Mouse (Mus musculus): ENCODE results near the gene Igfals.
A peak's percentile ranks its signal among the peaks of the same experiment; 100 is the strongest.

Igfals gene

DNA sequence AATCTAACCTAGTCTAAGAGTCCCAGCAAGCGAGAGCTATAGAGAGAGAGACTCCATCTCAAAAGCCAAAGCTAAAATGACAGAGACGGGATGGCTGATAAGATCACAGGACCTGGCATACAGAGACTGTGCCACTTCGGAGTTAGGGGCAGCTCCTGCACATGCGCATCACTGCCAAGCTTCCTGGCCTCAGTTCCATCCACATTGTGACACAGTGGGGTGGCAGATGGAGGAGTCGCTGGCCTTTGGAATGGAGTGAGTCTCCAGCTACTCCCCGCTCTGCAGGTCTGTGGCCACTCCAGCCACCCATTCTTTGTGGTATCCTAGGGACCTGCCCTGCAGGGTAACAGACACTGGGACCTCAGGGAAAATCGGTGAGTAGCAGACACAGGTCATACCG lies at the start of gene Igfals:
Gene Igfals, plus strand, starts transcription at position 222 of the 400 bp plus-strand sequence.
- DNase-seq (ENCODE audit: low read depth, low spot score), result no peak

DNA sequence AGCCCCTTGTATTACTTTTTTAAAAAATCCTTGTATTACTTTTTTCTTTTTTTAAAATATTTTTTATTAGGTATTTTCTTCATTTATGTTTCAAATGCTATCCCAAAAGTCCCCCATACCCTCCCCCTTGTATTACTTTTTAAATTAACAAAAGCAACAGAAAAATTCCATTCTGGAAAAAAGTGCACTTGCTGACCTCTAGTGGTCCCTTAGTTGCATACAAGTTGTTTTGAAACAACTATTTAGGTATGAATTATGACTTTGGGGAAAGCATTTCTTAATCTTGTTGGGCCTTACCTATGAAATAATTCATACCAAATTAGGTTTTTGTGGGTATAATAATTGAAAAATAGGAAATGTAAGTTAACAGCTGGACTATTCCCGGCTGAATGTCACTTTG lies 48.3 kb upstream of the Igfals start:
- peak; percentile 28 for DNase-seq (ENCODE audit: low read depth, low spot score)

DNA sequence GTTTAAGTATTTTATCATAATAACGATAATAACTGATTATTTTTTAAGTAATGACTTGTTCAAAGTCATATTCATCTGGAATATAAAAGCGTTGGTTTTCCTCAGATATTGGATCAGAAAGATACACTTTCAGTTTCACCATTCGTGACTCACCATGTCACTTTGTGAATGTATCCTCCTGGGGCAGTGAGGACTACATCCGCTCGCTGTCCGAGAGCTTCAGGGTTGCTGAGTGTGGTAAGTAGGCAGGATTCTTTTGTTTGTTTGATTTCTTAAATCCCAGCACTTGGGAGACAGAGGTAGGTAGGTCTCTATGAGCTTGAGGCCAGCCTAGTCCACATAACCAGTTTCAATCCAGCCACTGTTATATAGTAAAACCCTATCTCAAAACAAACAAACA lies 47.6 kb upstream of the Igfals start:
- no peak for DNase-seq (ENCODE audit: low read depth, low spot score)

DNA sequence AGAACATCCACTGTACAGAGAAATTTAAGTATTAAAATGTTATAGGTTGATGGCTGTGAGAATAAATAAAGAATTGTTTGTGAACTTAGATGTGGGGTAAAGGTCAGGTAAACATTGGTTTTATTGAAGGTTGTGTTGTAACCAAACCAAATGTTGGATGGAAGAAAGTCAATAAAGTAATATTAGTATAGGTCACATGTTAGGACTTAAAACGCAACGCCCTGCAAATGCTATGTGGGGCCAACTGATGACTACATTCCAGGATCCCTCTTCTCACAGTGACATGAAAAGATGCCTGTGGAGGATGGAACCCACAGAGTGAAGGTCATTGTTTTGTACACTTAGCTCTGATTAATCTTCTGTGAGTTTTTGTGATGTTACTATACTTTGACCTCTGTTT lies 46.3 kb upstream of the Igfals start:
- DNase-seq (ENCODE audit: low read depth, low spot score), result no peak

DNA sequence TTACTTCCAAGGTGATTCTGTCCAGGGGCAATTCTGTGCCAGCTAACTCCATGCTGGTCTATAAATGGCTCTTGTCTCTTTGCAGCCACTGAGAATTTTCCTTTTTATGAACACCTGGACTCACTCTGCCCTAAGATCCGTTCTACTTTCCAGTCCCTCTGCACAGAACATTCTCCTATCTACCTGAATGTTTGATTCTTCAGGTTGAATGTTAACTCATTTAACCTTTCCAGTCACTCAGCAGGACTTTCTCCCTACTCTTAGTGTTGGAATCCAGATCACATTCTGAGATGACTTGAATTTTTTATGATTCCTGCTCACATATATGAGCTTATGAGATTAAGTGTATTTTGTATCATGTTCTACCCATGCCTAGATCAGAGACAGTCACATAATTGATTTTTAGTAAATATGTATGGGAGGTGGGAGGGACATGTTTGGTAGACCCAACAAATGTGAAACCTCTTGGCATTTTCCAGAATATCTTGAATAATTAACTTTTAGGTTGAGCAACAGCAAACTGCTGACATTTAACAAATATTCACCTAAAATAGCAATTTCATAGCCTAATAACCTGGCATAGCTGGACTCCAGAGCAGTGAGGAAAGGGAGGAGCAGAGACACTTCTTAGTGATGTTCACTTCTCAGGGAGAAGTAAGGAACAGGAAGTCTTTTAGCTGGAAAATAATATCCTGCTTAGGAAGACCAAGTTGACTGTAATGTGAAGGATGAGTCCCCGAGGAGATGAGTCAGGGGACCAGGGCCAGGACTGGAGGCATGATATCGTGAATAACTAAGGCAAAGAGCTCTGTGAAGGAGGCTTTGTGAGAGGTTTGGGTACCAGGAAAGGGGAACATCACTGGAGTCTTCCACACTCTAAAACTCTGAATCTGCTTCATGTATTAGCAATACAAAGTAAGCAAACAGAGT lies 44.2 kb upstream of the Igfals start:
- no peak for DNase-seq (ENCODE audit: low read depth, low spot score)

DNA sequence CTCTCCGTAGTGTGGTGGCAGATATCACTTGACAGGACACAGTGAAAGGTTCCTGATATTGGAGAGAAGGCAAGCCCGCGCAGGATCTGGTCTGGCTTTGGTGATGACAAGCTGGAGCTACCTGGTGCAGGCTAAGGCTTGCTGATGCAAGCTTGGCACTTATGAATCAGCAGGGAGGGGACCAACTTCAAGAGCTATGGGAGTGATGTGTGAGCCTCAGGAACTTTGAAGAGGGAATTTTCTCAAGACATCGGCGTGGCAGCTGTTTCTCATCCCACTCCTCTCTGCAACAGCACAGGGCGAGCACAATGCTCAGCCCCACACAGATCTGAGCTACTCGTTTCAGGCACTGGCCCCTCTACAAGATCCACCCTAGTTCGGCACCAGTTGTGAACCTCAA lies 26.0 kb upstream of the Igfals start, which contains the start of gene Hagh:
Gene Hagh, plus strand, starts transcription at position 302 of the 400 bp plus-strand sequence.
- no peak for DNase-seq (ENCODE audit: low read depth, low spot score)

DNA sequence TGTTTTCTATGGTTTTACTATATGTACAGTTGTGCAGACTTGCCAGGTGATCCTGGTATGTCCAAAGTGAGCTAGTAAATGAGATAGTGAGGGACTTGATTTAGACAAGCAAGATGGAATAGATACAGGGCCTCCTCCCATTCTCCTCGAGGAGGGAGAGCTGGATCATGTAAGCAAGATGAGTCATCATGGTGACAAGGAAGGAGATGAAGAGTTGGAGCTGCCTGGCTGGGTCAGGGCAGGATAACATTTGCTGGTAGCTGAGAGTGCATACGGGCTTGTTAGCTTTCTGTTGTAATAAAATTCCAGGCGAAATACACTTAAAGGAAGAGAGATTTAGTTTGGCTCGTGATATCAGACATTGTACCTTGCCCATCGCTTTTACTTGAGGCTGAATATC lies 25.5 kb upstream of the Igfals start:
- DNase-seq (ENCODE audit: low read depth, low spot score), result no peak

DNA sequence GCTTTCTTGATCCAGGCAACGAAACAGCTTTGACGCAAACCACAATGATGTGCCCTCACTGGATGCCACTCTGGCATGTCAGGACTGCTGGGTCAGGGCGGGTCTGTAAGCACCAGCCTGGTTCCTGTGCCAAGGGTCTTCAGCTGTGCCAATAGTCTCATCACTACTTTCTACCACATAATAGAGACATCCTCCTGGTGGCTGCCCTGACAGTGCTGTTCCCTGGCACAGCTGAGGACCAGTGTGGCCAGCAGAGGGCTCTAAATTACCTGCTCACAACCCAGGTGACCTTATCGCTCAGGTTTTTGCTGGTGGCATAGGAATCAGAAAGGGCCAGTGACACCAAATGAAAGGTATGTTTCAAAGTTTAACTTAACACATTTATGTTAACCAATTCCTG lies 24.7 kb upstream of the Igfals start:
- DNase-seq (ENCODE audit: low read depth, low spot score), result peak; percentile 71

DNA sequence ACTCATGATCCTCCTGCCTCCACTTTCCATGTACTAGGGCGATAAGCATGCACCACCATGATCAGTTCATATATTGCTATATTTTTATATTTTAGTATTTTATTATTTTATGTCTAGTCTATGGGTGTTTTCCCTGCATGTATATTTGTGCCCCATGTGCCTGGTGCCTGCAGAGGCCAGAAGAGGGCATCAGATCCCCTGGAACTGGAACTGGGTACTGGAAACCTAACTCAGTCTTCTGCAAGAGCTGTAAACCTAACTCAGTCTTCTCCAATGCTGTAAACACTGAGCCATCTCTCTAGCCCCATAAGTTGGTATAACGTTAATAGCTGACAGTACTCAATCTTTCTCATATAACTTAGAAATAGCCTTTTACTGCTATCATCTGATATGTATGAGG lies 23.2 kb upstream of the Igfals start:
- DNase-seq (ENCODE audit: low read depth, low spot score), result no peak

DNA sequence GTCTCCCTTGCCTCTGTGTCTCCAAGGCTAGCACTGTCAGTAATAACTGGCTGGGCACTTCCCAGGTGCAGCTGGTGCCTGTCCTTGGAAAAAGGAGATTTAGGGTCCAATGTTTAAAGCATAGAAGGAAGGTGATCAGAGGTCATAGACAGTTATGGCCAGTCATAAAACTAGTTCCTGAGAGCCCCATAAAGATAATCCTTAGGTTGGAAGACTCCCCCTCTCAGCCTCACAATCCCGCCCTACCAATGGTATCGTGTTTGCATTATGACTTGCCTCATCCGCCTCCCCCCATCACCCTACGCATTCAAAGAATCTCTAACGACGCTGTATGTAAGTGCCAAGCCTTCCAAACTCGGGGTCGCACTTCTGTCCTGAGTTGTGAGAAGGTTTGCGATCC lies 21.3 kb upstream of the Igfals start:
- no peak for DNase-seq (ENCODE audit: low read depth, low spot score)

DNA sequence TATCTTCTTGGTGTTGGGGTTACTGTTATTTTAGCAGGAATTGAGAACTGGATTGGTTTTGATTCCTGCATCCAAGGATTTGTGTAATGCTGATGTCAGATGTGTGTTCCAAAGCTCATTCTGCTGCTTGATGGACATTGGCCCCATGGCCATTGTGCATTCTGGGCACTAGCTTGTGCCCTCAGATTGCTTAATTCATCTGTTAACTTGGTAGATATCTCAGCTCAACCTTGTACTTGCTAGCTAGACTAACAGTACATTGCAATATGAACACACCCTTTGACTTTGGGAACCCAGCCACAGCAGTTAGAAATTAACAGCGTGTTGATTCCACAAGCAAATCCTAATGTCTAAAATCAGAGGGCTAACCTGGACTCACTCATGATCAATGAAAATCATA lies 18.4 kb upstream of the Igfals start:
- DNase-seq (ENCODE audit: low read depth, low spot score), result no peak

DNA sequence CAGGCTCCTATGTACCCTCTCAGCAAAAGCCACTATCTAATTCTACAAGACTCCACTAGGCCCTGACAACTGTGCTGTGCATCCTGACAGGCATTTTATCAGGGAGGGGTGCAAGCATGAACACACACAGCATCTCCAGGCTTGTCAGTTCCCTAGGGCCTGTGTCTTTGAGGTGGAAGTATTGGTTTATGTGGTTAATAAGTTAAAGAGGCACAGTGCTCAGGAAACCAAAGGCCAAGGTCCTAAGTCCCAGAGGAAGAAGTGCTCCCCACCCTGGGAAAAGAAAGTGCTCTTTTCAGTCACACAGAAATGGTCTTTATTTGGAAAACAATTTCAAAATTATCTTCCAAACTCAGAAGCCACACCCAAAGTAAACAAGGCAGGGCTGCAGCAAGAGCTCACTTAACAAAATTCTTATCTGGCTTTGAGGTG lies 17.2 kb upstream of the Igfals start:
- DNase-seq (ENCODE audit: low read depth, low spot score), result no peak

DNA sequence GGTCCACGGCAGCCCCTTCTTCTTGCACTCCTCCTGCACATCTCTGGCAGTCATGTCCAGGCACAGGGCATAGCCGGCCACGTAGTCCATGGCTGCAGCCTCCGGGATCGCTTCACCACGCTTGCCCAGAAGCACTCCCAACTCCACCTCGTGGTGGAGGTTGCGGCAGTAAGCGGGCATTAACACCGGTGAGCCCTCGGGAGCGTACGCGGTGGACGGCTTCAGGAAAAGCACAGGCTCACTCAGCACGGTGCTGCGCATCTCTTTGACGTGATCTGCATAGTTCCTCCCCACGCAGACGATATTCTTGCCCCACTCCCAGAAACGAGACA lies 16.1 kb upstream of the Igfals start:
- DNase-seq (ENCODE audit: low read depth, low spot score), result no peak

DNA sequence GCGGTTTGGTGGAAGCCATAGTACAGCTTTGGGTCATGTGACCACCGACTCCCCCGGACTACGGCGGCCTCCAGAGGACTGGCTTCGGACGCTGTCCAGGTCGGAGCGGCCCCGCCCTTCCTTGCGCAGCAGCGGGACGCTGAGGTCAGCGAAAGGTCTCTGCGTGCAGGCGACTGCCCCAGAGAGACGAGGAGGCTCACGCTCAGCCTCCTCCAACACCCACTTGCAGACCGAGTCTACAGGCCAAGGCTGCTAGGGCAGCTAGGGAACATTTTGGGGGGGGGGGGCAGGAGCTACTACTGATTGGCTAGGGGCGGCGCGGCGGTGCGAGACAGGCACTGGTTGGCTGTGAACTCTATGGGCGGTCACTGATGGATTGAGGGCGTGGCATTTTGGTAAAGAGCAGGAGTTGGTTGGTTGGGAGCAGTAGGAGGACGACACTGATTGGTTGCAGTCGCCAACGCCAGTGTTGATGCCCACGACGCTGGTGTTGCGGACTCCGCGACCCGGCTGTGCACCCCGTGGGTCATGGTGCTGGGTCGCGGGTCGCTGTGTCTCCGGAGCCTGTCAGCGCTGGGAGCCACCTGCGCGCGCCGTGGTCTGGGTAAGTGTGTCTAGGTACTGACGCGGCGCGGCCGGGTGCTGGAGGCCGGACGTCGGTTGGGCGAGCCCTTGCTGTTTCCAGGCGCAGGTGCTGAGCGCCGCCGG lies 15.6 kb upstream of the Igfals start, which contains the start of gene Fahd1:
Gene Fahd1, minus strand, starts transcription at position 300 of the 708 bp plus-strand sequence.
- DNase-seq (ENCODE audit: low read depth, low spot score), result peak; percentile 98

DNA sequence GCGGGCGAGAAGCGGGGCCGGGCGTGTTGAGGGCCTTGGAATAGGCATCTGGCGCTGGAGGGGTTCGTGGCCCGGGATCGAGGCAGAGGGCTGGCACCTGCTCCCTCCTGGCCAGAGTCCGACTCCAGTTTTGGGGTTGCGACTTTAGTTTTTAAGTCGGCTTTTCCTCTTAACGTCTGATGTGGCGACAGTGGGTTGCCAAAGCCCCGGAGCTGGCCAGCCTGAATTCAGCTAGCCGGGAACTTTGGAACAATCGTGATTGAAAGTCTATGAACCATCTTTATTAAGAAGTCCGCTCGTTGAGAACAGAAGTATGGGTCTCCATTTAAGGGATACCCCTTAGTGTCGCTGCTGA lies 15.0 kb upstream of the Igfals start:
- no peak for DNase-seq (ENCODE audit: low read depth, low spot score)

DNA sequence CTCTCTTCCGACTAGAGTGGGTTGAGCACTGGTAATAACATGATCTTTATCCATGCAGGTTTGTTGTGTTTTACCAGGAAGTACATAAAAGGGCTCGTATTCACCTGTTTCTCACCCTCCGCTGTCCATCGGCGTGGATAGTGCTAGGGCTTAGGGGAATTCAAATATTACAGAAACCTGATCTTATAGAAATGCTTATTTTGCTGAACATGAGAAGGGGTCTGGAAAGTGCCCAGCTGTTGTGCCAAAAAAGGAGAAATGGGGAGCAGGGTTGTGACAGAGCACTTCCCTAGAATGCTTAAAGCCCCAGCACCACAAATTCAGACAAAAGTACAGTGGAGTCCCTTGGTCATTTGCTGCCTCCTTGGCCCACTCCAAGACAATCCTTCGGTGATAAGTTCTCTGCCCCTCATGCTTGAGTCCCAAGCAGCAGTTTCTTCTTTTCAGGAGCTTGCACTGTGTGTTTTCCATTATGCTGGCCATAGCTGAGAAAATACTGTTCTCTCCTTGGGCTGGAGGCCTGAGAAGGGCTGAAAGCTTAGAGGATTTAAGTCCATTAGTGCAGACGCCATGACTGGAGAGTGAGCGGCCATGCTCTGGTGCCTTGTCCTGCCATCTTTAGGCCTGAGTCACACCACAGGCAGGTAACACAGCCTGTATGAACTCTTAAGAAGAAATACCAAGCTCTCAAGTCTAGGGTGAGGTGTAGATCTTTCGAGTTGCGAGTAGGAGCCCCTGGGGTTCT lies 14.2 kb upstream of the Igfals start:
- no peak for DNase-seq (ENCODE audit: low read depth, low spot score)

DNA sequence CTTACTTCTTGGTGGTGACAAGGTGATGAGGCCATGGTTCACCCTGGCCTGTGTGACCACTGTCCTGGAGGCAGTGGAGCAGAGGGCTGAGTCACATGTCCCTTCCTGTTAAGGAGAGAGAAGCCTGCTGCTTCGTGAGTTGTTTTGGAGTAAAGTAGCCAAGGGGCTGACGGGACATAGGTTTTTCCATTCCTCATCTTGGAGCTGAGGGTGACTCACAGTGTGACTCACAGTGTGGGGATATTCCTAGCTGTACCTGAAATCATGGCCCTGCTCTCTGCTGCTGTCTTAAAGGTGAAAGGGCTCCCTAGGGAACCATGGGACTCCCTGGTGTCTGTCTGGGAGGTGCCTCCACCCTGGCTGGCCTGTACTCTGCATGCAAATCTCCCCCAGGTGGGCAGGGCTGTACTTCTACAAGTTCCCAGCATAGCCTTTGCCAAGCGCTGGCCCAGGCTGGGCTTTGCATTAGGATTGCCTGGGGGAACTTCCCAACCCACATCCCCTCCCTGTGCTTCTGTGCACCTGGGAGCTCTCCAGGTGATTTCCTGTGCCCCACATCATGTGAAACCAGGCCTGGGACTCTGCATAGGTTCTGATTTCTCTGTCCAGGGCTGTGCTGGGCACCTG lies 9.8 kb upstream of the Igfals start:
- no peak for DNase-seq (ENCODE audit: low read depth, low spot score)

DNA sequence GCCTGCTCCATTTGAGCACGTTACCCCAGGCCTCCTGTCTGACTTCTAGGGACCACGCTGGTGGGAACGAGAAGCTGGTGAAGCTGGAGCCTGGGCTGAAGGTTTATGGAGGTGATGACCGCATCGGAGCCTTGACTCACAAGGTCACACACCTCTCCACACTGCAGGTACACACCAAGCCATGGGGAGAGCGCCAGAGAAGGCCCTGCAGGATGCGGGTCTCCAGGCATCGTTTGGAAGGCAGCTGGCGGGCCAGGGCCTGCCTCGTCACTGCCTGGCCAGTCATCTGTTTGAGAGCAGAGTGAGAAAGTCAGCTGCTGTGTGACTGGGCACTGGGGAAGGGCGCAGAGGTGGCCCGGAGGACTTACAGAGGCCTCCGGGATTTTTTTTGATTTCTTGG lies 9.2 kb upstream of the Igfals start:
- no peak for DNase-seq (ENCODE audit: low read depth, low spot score)

DNA sequence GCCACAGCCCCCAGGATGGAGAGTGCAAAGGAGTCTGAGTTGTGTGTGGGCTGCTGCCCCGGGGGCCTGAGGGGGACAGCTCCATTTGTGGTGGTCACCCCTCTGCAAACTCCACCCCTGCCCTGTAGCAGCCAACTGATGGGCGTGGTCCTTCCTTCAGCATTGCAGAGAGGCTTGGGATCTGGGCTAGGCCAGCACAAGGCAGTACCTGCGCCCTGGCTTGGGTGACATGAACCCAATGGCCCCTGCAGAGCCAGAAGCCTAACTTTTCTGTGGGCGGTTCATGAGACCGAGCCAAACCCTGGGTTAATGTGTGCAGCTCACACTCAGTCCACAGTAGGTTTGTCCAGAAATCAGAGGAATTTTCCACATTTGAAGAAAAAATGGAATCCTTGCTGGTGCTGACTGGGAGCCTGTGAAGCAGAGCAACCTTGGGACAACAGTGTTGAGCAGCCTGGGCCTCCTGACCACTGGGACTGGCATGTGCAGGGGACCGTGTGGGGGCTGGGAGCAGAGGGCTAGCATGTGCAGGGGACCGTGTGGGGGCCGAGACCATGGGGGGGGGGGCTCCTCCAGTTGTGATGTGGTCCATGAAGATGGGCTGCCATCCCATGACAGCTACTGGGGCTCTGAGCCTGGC lies 7.8 kb upstream of the Igfals start:
- no peak for DNase-seq (ENCODE audit: low read depth, low spot score)

DNA sequence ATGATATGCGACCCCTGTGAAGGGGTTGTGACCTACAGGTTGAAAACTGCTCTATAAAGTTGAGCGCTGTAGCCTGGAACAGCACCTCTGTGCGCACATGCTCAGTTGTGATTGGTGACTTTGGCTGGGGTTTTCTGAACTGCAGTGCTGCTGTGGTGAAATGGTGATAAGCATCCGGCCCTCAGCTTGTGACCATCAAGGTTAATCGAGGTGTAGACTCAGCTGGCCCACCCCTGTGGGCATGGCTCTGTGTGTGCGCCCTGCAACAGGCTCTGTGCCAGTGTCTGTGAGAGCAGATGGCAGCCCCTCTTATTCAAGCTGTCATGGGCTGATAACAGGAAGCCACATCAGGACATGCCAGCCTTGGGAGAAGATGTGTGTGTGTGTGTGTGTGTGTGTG lies 6.8 kb upstream of the Igfals start:
- DNase-seq (ENCODE audit: low read depth, low spot score), result no peak

DNA sequence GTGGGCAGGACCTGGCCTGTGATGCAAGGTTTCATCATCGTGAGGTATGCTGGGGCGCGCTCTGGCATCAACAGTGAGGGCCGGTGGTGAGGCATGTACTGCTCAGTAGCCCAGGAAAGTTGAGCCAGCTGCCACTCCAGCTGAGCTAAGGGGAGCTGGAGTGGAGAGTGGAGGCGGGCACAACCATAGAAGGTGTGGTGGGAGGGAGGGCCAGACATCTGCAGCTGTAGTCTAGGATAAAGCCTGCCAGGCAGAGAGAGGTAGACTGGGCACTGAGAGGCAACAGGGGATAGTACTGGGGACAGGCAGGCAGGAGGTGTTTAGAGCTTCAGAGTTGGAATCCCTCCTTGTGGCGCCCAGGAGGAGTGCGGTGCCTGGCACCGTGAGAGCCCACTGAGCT lies 5.7 kb upstream of the Igfals start:
- no peak for DNase-seq (ENCODE audit: low read depth, low spot score)

Measured in CD4-positive, CD25-positive, alpha-beta regulatory T cell, adult 2 months (primary cell).